Mouse (Mus musculus): ENCODE measurements around the gene Pramef17.
"Not testable (repeated sequence)": the region's sequence is repeated elsewhere in the genome, so short reads cannot be mapped to it uniquely, and the experiment has no call there.

DNA sequence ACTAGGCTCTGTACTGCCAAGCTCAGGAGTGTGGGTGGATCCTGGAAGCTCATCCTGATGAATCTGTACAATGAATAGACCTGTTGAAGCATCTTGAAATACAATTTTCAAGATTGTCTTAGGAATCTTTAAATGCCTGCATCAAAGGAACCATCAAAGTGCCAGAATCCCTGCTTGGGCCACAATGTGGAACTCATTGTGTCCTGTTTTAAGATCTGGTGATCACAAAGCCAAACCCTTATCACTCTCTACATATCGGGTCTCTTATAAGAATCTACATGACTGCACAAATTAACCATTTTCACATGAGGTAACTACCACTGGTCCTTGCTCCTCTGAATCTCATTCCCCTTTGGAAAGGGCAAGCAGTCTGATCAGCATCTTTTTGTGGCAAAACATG lies 43.3 kb downstream of the Pramef17 start, which contains the start of gene Pramef25:
- TF ChIP-seq CTCF (IDR thresholded peaks at IDR 0.05; ENCODE audit: low read depth, low read length); POLR2A (IDR thresholded peaks at IDR 0.05; ENCODE audit: borderline replicate concordance, low read depth, low read length): not testable (repeated sequence)
